Mouse (Mus musculus): ENCODE measurements around the gene Best1.

GRCm38 (mm10) chr19:10037534-10037933, 36.1 kb upstream of the Best1 start:
- no peak for TF ChIP-seq CTCF (IDR thresholded peaks at IDR 0.05; ENCODE audit: borderline replicate concordance, control insufficient read depth, extremely low read depth, insufficient read depth, low read length, poor library complexity)
- no peak for TF ChIP-seq POLR2A (IDR thresholded peaks at IDR 0.05; ENCODE audit: control insufficient read depth, extremely low read depth, insufficient read depth, low read length, poor library complexity)
